In the genomic region with DNA sequence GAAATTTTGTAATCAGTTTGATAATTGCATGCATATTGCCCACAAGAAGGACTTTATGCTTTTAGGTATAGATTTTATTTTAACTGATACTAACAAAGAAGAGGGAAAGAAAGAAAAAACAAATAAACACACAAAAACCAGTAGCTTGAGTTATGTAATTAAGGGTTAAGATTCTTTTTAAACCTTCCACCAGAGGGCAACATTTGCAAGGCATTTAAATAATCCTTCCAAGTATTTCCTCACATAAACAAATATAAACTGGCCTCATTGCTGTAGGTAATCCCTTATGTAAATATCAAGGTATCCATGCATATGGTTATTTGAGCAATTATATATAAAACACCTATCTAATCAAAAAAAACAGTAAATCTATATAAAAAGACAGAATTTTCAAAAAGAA, we compare ENCODE assay signal across 13 mouse cellular contexts. TPM values are rescaled to one million over a fixed set of nuclear protein-coding genes. Genes with fewer than 3 reads are reported as not detected.
A peak's percentile ranks its signal among the peaks of the same experiment; 100 is the strongest.
DNase-seq lines count a peak whose midpoint lies in the region; ATAC-seq and TF ChIP-seq lines count a peak whose summit lies in the region.
"Had no signal": no experiment of that assay in that cellular context is flagged by ENCODE, and none has a peak within 500 bp of the region (broad histone marks: within the 10 kb centered on the region; RNA-seq: fewer than 3 reads in every experiment).

No protein-coding gene starts in this region.

- H3K4me3 ChIP-seq in left cerebral cortex, adult 2 months: no peak overlapping the region
- no peak overlapping the region for H3K4me3 ChIP-seq in neural tube, embryonic 14.5 days (ENCODE audit: low read depth, low read length)
- H3K4me3 ChIP-seq in kidney, embryonic 15.5 days (replicated peaks): no peak overlapping the region

- H3K27ac ChIP-seq in left cerebral cortex, adult 2 months: no peak overlapping the region
- H3K27ac ChIP-seq in neural tube, embryonic 14.5 days (ENCODE audit: low read depth, low read length): peak overlapping the region; percentile 57; the same call in 1 of the 2 replicates
- no peak overlapping the region for H3K27ac ChIP-seq in kidney, embryonic 15.5 days
- H3K27ac ChIP-seq: liver, embryonic 14.5 days had no signal

- no peak overlapping the region for H3K9ac ChIP-seq in neural tube, embryonic 14.5 days (replicated peaks; ENCODE audit: low read depth, low read length)
- H3K9ac ChIP-seq in kidney, embryonic 15.5 days: no peak overlapping the region
- H3K9ac ChIP-seq: liver, embryonic 14.5 days had no signal

- no peaks in the 10 kb centered on the region for H3K36me3 ChIP-seq in neural tube, embryonic 14.5 days (ENCODE audit: control insufficient read depth, insufficient read depth, low read length)
- H3K36me3 ChIP-seq in kidney, embryonic 15.5 days: no peaks in the 10 kb centered on the region

- no peaks in the 10 kb centered on the region; the same call in 1 of the 2 replicates for H3K27me3 ChIP-seq in neural tube, embryonic 14.5 days (ENCODE audit: control insufficient read depth, insufficient read depth, low read length)
- peaks cover 43% of the 10 kb centered on the region for H3K27me3 ChIP-seq in kidney, embryonic 15.5 days

- no peak overlapping the region; the same call in 1 of the 2 replicates for H3K4me2 ChIP-seq in neural tube, embryonic 14.5 days (ENCODE audit: low read depth, low read length)
- H3K4me2 ChIP-seq in kidney, embryonic 15.5 days: no peak overlapping the region
- H3K4me2 ChIP-seq: heart, embryonic 11.5 days had no signal

- ATAC-seq in neural tube, embryonic 14.5 days (ENCODE audit: low read depth): no peak
- ATAC-seq in kidney, embryonic 15.5 days (replicated peaks; ENCODE audit: low FRiP score): no peak

- peak; percentile 68 for TF ChIP-seq CTCF in left cerebral cortex, adult 2 months (IDR thresholded peaks at IDR 0.05)

- DNase-seq in embryo, embryonic 10 days (ENCODE audit: low spot score): peak; percentile 44
- no peak for DNase-seq in embryo, embryonic 9.5 days (ENCODE audit: extremely low spot score)
- no peak for DNase-seq in left cerebral cortex, adult 2 months (ENCODE audit: extremely low spot score in 1 of 2, low spot score in 2 of 2)
- DNase-seq in left cerebral cortex, postnatal 10 days (ENCODE audit: extremely low spot score in 1 of 2, low spot score in 2 of 2): no peak
- DNase-seq in c-Kit-positive CD71-positive TER-119-negative erythroid progenitor cells, embryonic 14.5 days (ENCODE audit: low read depth): peak; percentile 3
- no peak for DNase-seq in right cerebral cortex, postnatal 4 days
- DNase-seq: adrenal gland, postnatal 14 days had no signal

- intact Hi-C loops in left cerebral cortex, adult 2 months (cut with DNase I): loop anchor here (1.0 to 5.0 kb wide), 4 partner anchors 198 to 361 kb away; no protein-coding TSS in a partner anchor
- intact Hi-C loops in left cerebral cortex, postnatal 10 days (cut with DNase I): loop anchor here (2.0 to 5.0 kb wide), 2 partner anchors 199 to 354 kb away; no protein-coding TSS in a partner anchor

- H3K4me1 ChIP-seq in neural tube, embryonic 14.5 days (ENCODE audit: control insufficient read depth, insufficient read depth, low read length): no peaks in the 10 kb centered on the region
- 0 out of 2 replicates have a peak, but pooled peaks cover 3% of the 10 kb centered on the region for H3K4me1 ChIP-seq in kidney, embryonic 15.5 days

- H3K9me3 ChIP-seq in neural tube, embryonic 14.5 days (ENCODE audit: control insufficient read depth, low read length): no peaks in the 10 kb centered on the region
- H3K9me3 ChIP-seq in kidney, embryonic 15.5 days (replicated peaks): no peaks in the 10 kb centered on the region

RNA-seq across cellular contexts. Expression of a gene that starts 3.9 kb away (rescaled TPM):
- total RNA-seq in left cerebral cortex, adult 2 months (2021): 10 to 100 TPM; 28.2 to 29.5 TPM
- total RNA-seq in left cerebral cortex, postnatal 10 days (2021): 10 to 100 TPM; 45.2 to 47.6 TPM
- polyA plus RNA-seq in neural tube, embryonic 14.5 days (2014; fragmentation: Nextera tagmentation; extraction: Ambion mirVana): 120 and 139 TPM in 2 replicates
- not detected in 2 replicates for polyA plus RNA-seq in kidney, embryonic 15.5 days (2015; fragmentation: Nextera tagmentation; extraction: Ambion mirVana)
- polyA plus RNA-seq: heart, embryonic 11.5 days; large intestine, adult 2 months; liver, embryonic 14.5 days; spleen, adult 2 months had no signal

Comparison
In these comparisons a context has a peak if more than half of its experiments do, and no peak if none do; other contexts are left out.
1. DNase-seq: peak in embryo, embryonic 10 days (single experiment) and c-Kit-positive CD71-positive TER-119-negative erythroid progenitor cells, embryonic 14.5 days (single experiment); none in embryo, embryonic 9.5 days (single experiment), left cerebral cortex, adult 2 months (0 of 2), left cerebral cortex, postnatal 10 days (0 of 2) and right cerebral cortex, postnatal 4 days (single experiment).